Mouse (Mus musculus) cerebellum, postnatal 14 days (tissue): Measurements from ENCODE around the gene Tll1.
A peak's percentile ranks its signal among the peaks of the same experiment; 100 is the strongest.

Experiments
- DNase-seq, 2 experiments: peaks; one replicate each; pipeline ENCODE4 v3.0.0; 2021; ENCODE audit warnings: mixed read lengths in 2 of 2

The Tll1 gene

DNA sequence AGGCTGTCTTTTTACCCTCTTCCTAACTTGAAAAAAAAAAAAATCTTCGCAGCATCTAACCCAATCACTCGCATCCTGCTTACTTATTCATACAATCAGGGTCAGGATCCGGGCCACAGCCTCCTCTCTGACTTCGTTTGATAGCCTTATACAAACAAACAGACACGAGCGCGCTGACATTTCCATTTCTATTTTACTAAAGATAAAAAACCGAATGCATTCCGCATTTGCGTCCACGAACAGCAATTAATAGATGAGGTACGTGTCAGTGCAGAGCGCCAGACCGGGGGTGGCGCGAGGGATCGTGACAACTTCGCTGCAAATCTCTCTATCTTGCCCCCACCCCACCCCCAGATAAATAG is at the start of gene Tll1:
TSS of gene Tll1 (minus strand) at position 248 of the 362 bp plus-strand sequence.
- DNase-seq = peak; percentile 44 to 61

- peak; percentile 28 to 32 for DNase-seq
These were observed 32.6 kb upstream of the Tll1 start for GRCm38 (mm10) chr8:64238645-64239044.

- no peak for DNase-seq
These were observed 15.5 kb upstream of the Tll1 start for GRCm38 (mm10) chr8:64221600-64221999.

GRCm38 (mm10) chr8:64217644-64218043 is 11.6 kb upstream of the Tll1 start:
- no peak for DNase-seq

- no peak for DNase-seq
These were observed 10.2 kb upstream of the Tll1 start for GRCm38 (mm10) chr8:64216252-64216651.

GRCm38 (mm10) chr8:64215374-64215773 is 9.3 kb upstream of the Tll1 start:
- no peak for DNase-seq

GRCm38 (mm10) chr8:64214906-64215305 is 8.8 kb upstream of the Tll1 start:
- DNase-seq = no peak

GRCm38 (mm10) chr8:64206411-64206861 is 365 bp upstream of the Tll1 start:
- peak; percentile 58 to 70 for DNase-seq

GRCm38 (mm10) chr8:64205321-64206023 is 599 bp downstream of the Tll1 start:
- peak; percentile 76 to 80 for DNase-seq

GRCm38 (mm10) chr8:64204801-64205311 is 1.2 kb downstream of the Tll1 start:
- peak; percentile 41 to 60 for DNase-seq

DNA sequence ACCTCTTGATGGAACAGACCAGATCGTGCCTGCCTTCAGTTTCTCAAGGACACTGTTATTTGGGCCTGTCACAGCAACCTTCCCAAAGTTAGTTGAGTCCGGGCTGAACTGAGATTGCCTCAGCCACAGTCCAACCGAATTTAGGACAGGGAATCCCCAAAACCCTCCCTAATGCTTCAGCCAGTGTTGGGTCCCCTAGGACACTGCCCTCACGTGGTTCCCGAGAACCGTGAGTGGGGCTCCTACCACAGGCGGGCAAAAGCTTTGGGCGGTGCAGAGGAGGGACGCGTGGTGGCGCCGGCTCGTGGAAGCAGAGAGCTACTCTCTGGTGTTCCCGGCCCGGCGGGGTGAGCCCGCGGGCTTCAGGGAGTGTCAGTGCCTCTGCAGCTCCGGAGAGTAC is 1.9 kb downstream of the Tll1 start:
- peak; percentile 77 to 84 for DNase-seq

DNA sequence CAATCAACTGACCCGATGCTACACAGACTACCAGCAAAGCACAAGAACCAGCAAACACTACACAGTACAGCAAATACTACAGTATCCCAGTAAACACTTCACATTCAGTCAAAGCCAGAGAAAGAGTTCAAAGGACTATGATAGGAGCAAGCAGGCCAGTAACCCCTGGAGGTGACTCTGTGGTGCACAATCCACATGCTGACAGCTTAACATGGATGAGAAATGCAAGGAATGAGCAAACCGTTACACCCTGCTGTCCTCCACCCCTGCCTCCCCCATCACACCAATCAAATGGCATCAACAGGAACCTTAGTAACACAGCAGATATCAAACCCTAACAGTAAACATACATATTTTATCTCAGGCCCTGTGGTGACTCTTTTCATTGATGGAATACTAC is 7.7 kb downstream of the Tll1 start:
- DNase-seq = no peak

GRCm38 (mm10) chr8:64193421-64193820 is 12.7 kb downstream of the Tll1 start:
- DNase-seq = no peak

GRCm38 (mm10) chr8:64187881-64188280 is 18.2 kb downstream of the Tll1 start:
- DNase-seq = no peak

- DNase-seq = peak in 1 of 2 experiments; percentile 11
These were observed 29.1 kb downstream of the Tll1 start for GRCm38 (mm10) chr8:64176931-64177330.

GRCm38 (mm10) chr8:64174916-64175315 is 31.2 kb downstream of the Tll1 start:
- DNase-seq = no peak

DNA sequence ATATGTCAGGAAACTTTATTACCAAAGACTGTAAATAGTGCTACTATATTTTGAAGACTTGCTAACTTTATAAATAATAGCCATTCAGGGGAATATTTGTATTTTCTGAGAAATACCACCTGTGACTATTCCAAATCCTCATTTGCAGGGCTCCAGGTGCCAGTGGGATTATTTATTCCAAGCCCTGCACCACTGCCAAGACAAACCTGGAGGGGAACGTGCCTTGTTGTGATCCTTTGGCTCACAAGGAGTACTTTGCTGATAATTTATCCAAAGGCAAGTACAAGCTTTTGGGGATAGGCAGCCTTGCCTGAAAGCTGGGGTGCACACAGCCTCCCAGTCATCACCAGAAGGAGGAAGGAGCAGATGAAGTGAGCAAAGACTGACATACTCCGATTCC is 32.3 kb downstream of the Tll1 start:
- DNase-seq = peak in 1 of 2 experiments; percentile 38

DNA sequence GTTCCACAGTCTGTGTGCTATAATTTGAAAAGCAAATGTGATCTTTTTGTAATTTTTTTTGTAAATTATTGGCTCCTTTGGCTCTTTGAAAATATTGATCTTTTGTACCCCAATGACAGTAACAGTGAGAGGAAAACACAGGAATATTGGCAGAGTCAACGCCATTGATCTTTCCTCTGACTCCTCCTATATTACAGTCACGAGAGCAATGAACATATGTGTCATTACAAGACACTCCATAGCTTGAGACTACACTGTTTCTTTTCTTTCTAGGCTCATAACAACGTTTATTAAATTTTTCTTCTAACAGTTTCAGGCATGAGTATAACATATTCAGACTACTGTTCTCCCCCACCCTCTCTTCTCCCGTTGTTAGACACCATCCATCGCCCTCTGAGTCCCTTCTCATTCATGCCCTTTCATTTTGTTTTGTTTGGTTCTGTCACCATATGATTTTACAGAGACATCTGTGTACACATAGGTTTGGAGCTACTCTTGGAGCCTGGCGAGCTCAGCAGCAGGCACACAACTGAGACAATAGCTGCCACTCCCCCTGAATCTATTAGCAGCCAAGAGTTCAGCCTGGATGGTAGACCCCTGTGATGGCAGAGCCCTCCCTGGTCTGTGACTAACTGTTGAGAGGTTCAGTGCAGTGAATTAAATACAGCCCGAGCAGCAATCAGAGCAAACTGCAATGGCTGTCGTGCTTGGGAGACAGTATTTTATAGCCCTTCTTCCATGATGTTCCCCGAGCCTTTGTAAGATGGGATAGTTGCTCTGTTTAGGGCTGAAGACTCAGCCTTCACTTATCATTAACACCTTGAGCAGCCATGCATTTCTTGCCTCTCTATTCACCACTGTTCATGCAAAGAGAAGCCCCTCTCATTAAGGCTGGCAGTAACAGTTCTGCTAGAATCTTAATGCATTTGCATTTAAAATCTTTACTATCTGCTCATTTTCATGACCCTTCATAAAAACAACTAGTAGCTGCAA is 52.9 kb downstream of the Tll1 start:
- peak; percentile 18 to 53 for DNase-seq

DNA sequence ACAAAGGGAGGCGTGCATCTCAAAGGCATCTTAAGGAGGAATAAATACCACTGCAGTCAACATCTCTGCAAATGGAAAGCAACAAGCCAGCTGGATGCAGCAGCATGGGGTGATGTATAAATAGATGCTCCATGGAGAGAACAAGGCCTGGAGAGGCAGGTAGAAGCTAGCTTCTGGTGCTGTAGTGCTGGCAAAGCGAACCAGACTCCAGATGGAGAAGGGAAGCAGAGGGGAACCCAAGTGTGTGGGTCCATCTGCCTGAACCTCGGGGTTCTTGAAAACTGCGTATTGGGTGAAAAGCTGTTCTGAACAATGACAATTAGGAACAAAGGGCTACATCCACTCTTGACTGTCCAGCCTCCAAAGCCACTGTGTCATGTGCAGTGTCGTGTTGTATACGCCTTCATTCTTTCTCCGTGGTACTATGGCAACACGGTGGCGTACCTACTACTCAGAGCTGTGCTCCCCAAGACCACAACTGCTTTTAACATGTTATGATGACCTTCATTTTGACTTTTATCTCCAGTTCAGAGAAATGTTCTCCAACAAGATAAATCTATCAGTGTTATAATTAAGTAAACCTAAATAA is 53.8 kb downstream of the Tll1 start:
- DNase-seq = peak; percentile 83 to 91

DNA sequence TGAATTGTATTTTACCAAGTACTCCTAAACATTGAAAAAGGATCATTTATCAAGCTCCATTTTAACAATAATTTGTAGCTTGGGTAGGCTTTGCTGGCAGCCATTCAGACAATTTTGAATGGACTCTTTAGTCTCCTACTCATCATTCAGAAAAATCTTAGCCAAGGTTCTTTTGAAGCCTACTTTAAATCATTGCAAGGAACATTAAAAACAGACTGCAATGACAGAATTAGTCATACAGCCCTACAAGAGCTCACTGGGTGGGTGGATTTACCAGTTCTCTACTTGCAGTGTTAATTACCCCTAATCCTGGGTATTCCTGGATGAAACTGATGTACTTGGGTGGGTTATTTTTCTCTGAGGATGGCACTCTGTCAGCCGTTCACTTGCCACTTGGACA is 69.5 kb downstream of the Tll1 start:
- no peak for DNase-seq

- peak; percentile 26 to 65 for DNase-seq
These were observed 98.9 kb downstream of the Tll1 start for GRCm38 (mm10) chr8:64107190-64107589.

GRCm38 (mm10) chr8:64073396-64073795 is 132.7 kb downstream of the Tll1 start:
- no peak for DNase-seq

- DNase-seq = no peak
These were observed 146.2 kb downstream of the Tll1 start for GRCm38 (mm10) chr8:64059867-64060266.
